ENCODE assay signal across 8 mouse cellular contexts in the genomic region with DNA sequence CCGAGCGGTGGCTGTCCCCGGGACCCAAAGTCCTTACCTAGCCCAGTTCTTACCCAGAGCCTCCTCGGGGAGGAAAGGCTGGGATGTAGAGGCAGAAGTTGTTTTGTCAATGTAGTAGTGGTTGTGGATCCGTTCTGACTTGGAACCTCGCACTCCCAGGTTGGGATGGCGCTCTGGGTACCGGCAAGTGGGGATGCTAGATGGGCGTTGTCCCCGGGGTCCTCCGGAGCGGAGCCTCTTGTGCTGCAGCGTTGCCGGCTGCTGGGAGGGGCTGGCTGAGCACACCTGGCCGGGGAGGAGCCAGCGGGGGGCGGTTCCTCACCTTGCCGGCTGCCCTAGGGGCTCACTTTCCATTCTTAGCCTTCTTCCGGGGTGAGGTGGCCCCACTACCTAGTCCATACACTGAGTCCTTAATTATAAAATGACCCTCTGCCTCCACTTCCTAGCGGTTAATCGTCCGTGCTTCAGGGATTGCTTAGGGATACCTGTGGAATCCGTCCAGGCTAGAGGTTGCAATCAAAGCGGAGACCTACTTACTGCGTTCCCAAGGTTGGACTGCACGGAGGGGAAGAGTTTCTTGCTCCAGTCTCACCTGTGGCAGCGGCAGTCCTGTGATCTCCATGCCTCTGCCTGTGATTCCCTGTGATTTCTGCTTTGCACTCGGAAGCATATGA. TPM values are rescaled to one million over a fixed set of nuclear protein-coding genes. Genes with fewer than 3 reads are reported as not detected.
DNase-seq lines count a peak whose midpoint lies in the region; ATAC-seq lines count a peak whose summit lies in the region.

No protein-coding gene starts in this region.

- peaks cover 12% of the 10 kb centered on the region for H3K27me3 ChIP-seq in hindbrain, embryonic 12.5 days
- H3K27me3 ChIP-seq in limb, embryonic 15.5 days = no peaks in the 10 kb centered on the region
- H3K27me3 ChIP-seq in midbrain, embryonic 15.5 days (replicated peaks) = peaks cover 6% of the 10 kb centered on the region; the same call in 1 of the 2 replicates

- intact Hi-C loops in left cerebral cortex, postnatal 4 days (cut with DNase I) = no loop called here

- H3K9ac ChIP-seq in hindbrain, embryonic 12.5 days = peak overlapping the region; percentile 89
- H3K9ac ChIP-seq in limb, embryonic 15.5 days = peak overlapping the region; percentile 66
- H3K9ac ChIP-seq in midbrain, embryonic 15.5 days = peak overlapping the region; percentile 66

- no peak overlapping the region for H3K27ac ChIP-seq in hindbrain, embryonic 12.5 days
- H3K27ac ChIP-seq in limb, embryonic 15.5 days = no peak overlapping the region
- H3K27ac ChIP-seq in midbrain, embryonic 15.5 days = no peak overlapping the region

- ATAC-seq in common myeloid progenitor, adult 5-6 weeks (replicated peaks; ENCODE audit: low read depth, poor library complexity, severe bottlenecking) = 0 out of 2 replicates have a peak, but pooled peaks have one; percentile 10
- peak; percentile 7; the same call in 1 of the 2 replicates for ATAC-seq in hindbrain, embryonic 12.5 days (ENCODE audit: low FRiP score)
- peak; percentile 17; the same call in 1 of the 2 replicates for ATAC-seq in limb, embryonic 15.5 days (ENCODE audit: insufficient number of reproducible peaks, low FRiP score, low TSS enrichment, low read depth)
- ATAC-seq in midbrain, embryonic 15.5 days (replicated peaks) = peak; percentile 22; the same call in 1 of the 2 replicates

- no peaks in the 10 kb centered on the region for H3K9me3 ChIP-seq in hindbrain, embryonic 12.5 days (replicated peaks)
- H3K9me3 ChIP-seq in limb, embryonic 15.5 days = no peaks in the 10 kb centered on the region
- H3K9me3 ChIP-seq in midbrain, embryonic 15.5 days = no peaks in the 10 kb centered on the region

- DNase-seq in left cerebral cortex, postnatal 4 days = peak; percentile 5
- DNase-seq in left cerebral cortex, adult 8-10 months (ENCODE audit: low spot score in 2 of 2) = no peak
- no peak for DNase-seq in adipocyte (ENCODE audit: low spot score)
- DNase-seq in left cerebral cortex, adult 9 months (ENCODE audit: low spot score in 2 of 2) = no peak

- peak overlapping the region; percentile 97 for H3K4me2 ChIP-seq in hindbrain, embryonic 12.5 days (replicated peaks)
- H3K4me2 ChIP-seq in limb, embryonic 15.5 days = peak overlapping the region; percentile 80
- peak overlapping the region; percentile 91 for H3K4me2 ChIP-seq in midbrain, embryonic 15.5 days

- peak overlapping the region; percentile 87 for H3K4me3 ChIP-seq in hindbrain, embryonic 12.5 days
- H3K4me3 ChIP-seq in limb, embryonic 15.5 days = peak overlapping the region; percentile 77
- H3K4me3 ChIP-seq in midbrain, embryonic 15.5 days = peak overlapping the region; percentile 77

- WGBS in hindbrain, embryonic 12.5 days = 1% methylated on average over 28 of the region's 28 CpGs
- WGBS in limb, embryonic 15.5 days = 4% methylated on average over 28 of the region's 28 CpGs
- WGBS in midbrain, embryonic 15.5 days = 1% methylated on average over 28 of the region's 28 CpGs

- H3K36me3 ChIP-seq in hindbrain, embryonic 12.5 days = no peaks in the 10 kb centered on the region
- H3K36me3 ChIP-seq in limb, embryonic 15.5 days = no peaks in the 10 kb centered on the region
- H3K36me3 ChIP-seq in midbrain, embryonic 15.5 days (replicated peaks) = no peaks in the 10 kb centered on the region

- peaks cover 22% of the 10 kb centered on the region for H3K4me1 ChIP-seq in hindbrain, embryonic 12.5 days
- peaks cover 14% of the 10 kb centered on the region for H3K4me1 ChIP-seq in limb, embryonic 15.5 days
- H3K4me1 ChIP-seq in midbrain, embryonic 15.5 days = peaks cover 18% of the 10 kb centered on the region

RNA-seq across cellular contexts. Expression of gene Dnmt3b, which starts 0.9 kb away (rescaled TPM):
- total RNA-seq in left cerebral cortex, postnatal 4 days (2021) = 1 to 10 TPM; 2.8 to 4.0 TPM
- 1 to 10 TPM in 3 of 4 experiments, under 1 TPM in 1; 0.57 to 1.5 (median 1.0) TPM for total RNA-seq in left cerebral cortex, adult 8-10 months (2022)
- 28.5 and 29.9 TPM in 2 replicates for total RNA-seq in common myeloid progenitor, adult 5-6 weeks (2017)
- polyA plus RNA-seq in hindbrain, embryonic 12.5 days (2016; fragmentation: Nextera tagmentation; extraction: Ambion mirVana) = 9.5 and 9.7 TPM in 2 replicates
- polyA plus RNA-seq in limb, embryonic 15.5 days (2015; fragmentation: Nextera tagmentation; extraction: Ambion mirVana) = 6.2 and 6.8 TPM in 2 replicates
- 4.3 and 4.4 TPM in 2 replicates for polyA plus RNA-seq in midbrain, embryonic 15.5 days (2015; fragmentation: Nextera tagmentation; extraction: Ambion mirVana)

RNA-seq across cellular contexts. Expression of gene Commd7, which starts 17.6 kb away (rescaled TPM):
- total RNA-seq in left cerebral cortex, postnatal 4 days (2021) = 10 to 100 TPM; 48.2 to 50.9 TPM
- 10 to 100 TPM; 26.1 to 31.6 (median 28.6) TPM for total RNA-seq in left cerebral cortex, adult 8-10 months (2022)
- 28.0 and 33.3 TPM in 2 replicates for total RNA-seq in common myeloid progenitor, adult 5-6 weeks (2017)
- 68.6 and 71.8 TPM in 2 replicates for polyA plus RNA-seq in hindbrain, embryonic 12.5 days (2016; fragmentation: Nextera tagmentation; extraction: Ambion mirVana)
- polyA plus RNA-seq in limb, embryonic 15.5 days (2015; fragmentation: Nextera tagmentation; extraction: Ambion mirVana) = 78.8 and 83.6 TPM in 2 replicates
- 94.9 and 98.5 TPM in 2 replicates for polyA plus RNA-seq in midbrain, embryonic 15.5 days (2015; fragmentation: Nextera tagmentation; extraction: Ambion mirVana)

RNA-seq across cellular contexts. Expression of gene Dnmt3c, which starts 46.3 kb away (rescaled TPM):
- total RNA-seq in left cerebral cortex, postnatal 4 days (2021) = not detected
- not detected for total RNA-seq in left cerebral cortex, adult 8-10 months (2022)
- total RNA-seq in common myeloid progenitor, adult 5-6 weeks (2017) = not detected in 2 replicates
- 0.17 TPM in 1 of 2 replicates, not detected in the other for polyA plus RNA-seq in hindbrain, embryonic 12.5 days (2016; fragmentation: Nextera tagmentation; extraction: Ambion mirVana)
- 0.06 and 0.07 TPM in 2 replicates for polyA plus RNA-seq in limb, embryonic 15.5 days (2015; fragmentation: Nextera tagmentation; extraction: Ambion mirVana)
- polyA plus RNA-seq in midbrain, embryonic 15.5 days (2015; fragmentation: Nextera tagmentation; extraction: Ambion mirVana) = 0.13 TPM in 1 of 2 replicates, not detected in the other
